Mouse (Mus musculus) embryonic facial prominence, embryonic 12.5 days (tissue): Measurements from ENCODE around the gene Ubac1. TPM values are rescaled to one million over a fixed set of nuclear protein-coding genes. Genes with fewer than 3 reads are reported as not detected.

Experiments
- ATAC-seq: fragments of 200-750 bp; cut with Nextera tagmentation; 2 replicates; pipeline ENCODE4 v1.8.0; 2017; ENCODE audit not compliant: insufficient number of reproducible peaks, insufficient read depth, low FRiP score, low TSS enrichment
- H3K27ac ChIP-seq: fragments of 300-500 bp; sonication (generic); 2 replicates; pipeline ENCODE4 v1.5.1; 2016; ENCODE audit warnings: mild to moderate bottlenecking
- H3K27me3 ChIP-seq: fragments of 300-500 bp; sonication (generic); 2 replicates; pipeline ENCODE4 v1.6.1; 2016; ENCODE audit warnings: mild to moderate bottlenecking, moderate library complexity
- H3K36me3 ChIP-seq: fragments of 300-500 bp; sonication (generic); 2 replicates; pipeline ENCODE4 v1.6.1; 2016; ENCODE audit warnings: mild to moderate bottlenecking
- H3K4me1 ChIP-seq: fragments of 300-500 bp; sonication (generic); 2 replicates; pipeline ENCODE4 v1.6.1; 2016
- H3K4me2 ChIP-seq: fragments of 300-500 bp; sonication (generic); replicated peaks from 2 replicates; pipeline ENCODE4 v1.6.1; 2016; ENCODE audit warnings: mild to moderate bottlenecking, moderate library complexity
- H3K4me3 ChIP-seq: fragments of 300-500 bp; sonication (generic); 2 replicates; pipeline ENCODE4 v1.5.1; 2016; ENCODE audit warnings: mild to moderate bottlenecking
- H3K9ac ChIP-seq: fragments of 300-500 bp; sonication (generic); 2 replicates; pipeline ENCODE4 v1.6.1; 2016; ENCODE audit warnings: mild to moderate bottlenecking, moderate library complexity
- H3K9me3 ChIP-seq: fragments of 300-500 bp; sonication (generic); 2 replicates; pipeline ENCODE4 v1.6.1; 2016; ENCODE audit warnings: mild to moderate bottlenecking, moderate library complexity
- WGBS: fragments of 180-500 bp; shearing (Covaris S2); methylation state at CpG from one replicate; pipeline ENCODE4 v1.1.7; 2016; 5-methylcytosine and 5-hydroxymethylcytosine counted together
- polyA plus RNA-seq: library from polyadenylated mRNA; unstranded; fragments of >200 nt; fragmentation: Nextera tagmentation; extraction: Ambion mirVana; gene quantifications from 2 replicates; pipeline ENCODE4 v1.2.1, GENCODE M21; 2016

The Ubac1 gene
- polyA plus RNA-seq = 106 and 109 TPM in 2 replicates

DNA sequence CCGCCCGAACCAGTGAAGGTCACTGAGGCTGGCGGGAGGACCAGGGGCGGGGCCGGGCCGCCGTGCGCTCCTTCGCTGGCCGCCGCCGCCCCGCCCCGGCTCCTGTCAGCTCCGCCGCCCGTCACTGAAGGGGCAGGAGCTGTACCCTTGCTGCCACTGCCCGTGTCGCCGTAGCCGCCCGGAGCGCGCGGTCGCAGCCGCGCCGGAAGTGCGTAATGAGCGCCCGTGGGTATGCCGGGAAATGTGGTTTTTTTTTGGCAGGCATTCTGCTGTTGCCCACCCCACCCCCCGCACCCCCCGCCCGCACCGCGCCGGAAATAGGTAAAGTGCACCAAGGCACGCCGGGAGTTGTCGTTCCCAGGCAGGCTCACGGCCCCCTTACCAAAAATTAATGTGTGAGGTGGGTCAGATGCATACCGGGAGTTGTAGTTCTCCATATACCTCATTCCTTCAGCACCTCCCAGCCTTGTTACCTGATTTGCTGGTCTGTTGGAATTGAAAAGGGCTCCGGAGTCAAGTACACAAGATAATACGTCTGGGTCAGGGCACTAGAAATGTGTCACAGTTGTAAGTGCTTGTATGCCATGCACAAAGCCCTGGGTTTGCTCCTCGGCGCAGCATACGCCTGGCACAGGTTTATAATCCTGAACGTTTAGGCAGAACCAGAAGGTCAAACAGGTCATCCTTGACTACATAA is at the start of gene Ubac1:
Gene Ubac1 (minus strand): TSS at position 187 of the 697 bp plus-strand sequence.
- Histone ChIP-seq H3K4me2 (peak within 1 kb of the TSS; percentile 86), H3K4me3 (peak within 1 kb of the TSS; percentile 85), H3K9ac (peak within 1 kb of the TSS; percentile 84), H3K9me3 (no peaks in the 10 kb centered on the region), H3K4me1 (peaks cover 15% of the 10 kb centered on the region), H3K27me3 (no peaks in the 10 kb centered on the region), H3K27ac (peak within 1 kb of the TSS; percentile 83), H3K36me3 (no peaks in the 10 kb centered on the region)
- WGBS = 7% methylated on average over 50 of the region's 50 CpGs
- ATAC-seq = peak; percentile 86

DNA sequence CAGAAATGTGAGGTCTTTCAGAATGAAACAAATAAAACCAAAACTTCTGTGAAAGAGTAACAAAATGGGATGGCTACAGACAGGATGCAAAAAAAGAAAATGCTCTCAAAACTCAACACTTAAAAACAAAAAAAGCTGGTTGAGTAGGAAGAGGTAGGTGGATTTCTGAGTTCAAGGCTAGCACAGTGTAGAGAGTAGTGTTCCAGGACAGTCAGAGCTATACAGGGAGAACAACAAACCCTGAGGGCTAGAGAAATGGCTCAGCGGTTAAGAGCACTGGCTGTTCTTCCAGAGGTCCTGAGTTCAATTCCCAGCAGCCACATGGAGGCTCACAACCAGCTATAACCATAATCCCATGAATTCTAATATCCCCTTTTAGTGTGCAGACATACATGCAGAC is 47.0 kb upstream of the Ubac1 start:
- Histone ChIP-seq H3K27me3 (no peaks in the 10 kb centered on the region), H3K4me3 (no peak overlapping the region), H3K27ac (no peak overlapping the region), H3K9ac (no peak overlapping the region), H3K36me3 (no peaks in the 10 kb centered on the region), H3K4me2 (no peak overlapping the region), H3K9me3 (no peaks in the 10 kb centered on the region), H3K4me1 (no peaks in the 10 kb centered on the region)
- WGBS = 75% methylated on average over 1 of the region's 1 CpGs
- no peak for ATAC-seq

DNA sequence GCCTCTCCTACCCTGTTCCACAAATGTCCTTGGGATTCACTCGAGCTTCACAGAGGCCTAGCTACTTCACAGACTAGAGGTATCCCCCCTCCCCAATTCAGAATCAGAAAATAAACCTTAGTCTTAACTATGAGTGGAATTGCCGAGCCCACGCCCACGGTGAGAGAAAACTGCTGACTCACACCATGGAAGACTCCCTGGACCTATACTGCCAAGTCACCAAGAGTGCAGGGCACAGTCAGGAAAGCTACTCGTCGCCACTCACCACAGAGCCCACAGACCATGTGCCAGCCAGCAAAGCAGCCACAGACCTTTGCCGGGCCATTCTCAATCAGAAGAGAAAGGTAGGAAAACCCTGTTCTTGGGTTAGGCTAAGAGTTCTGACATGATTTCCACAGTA is 46.6 kb upstream of the Ubac1 start:
- Histone ChIP-seq H3K27ac (no peak overlapping the region), H3K9ac (no peak overlapping the region), H3K27me3 (no peaks in the 10 kb centered on the region), H3K4me2 (no peak overlapping the region), H3K36me3 (no peaks in the 10 kb centered on the region), H3K4me3 (no peak overlapping the region), H3K4me1 (no peaks in the 10 kb centered on the region), H3K9me3 (no peaks in the 10 kb centered on the region)
- no peak for ATAC-seq
- WGBS = 73% methylated on average over 7 of the region's 7 CpGs

DNA sequence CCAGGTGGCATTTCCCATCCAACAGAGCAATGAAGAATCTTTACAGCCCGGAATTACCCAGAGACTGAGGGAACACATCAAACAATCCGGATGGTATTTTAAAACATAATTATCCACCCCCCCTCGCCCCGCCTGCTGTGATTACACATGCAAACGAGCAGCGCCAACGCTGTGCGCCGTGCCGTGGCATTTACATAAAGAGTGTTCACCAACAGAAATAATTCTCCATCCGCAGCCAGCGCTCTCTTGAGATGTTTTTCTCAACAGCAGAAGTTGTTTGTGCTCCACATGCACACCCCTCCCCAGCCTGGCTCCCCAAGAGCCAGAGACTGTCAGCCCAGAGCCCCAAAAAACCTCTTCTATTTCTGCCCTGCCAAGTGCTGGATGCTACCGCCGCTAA is 45.0 kb upstream of the Ubac1 start:
- Histone ChIP-seq H3K27me3 (no peaks in the 10 kb centered on the region), H3K9me3 (no peaks in the 10 kb centered on the region), H3K4me2 (no peak overlapping the region), H3K4me3 (no peak overlapping the region), H3K9ac (no peak overlapping the region), H3K4me1 (no peaks in the 10 kb centered on the region), H3K27ac (no peak overlapping the region), H3K36me3 (no peaks in the 10 kb centered on the region)
- WGBS = 84% methylated on average over 14 of the region's 14 CpGs
- no peak for ATAC-seq

DNA sequence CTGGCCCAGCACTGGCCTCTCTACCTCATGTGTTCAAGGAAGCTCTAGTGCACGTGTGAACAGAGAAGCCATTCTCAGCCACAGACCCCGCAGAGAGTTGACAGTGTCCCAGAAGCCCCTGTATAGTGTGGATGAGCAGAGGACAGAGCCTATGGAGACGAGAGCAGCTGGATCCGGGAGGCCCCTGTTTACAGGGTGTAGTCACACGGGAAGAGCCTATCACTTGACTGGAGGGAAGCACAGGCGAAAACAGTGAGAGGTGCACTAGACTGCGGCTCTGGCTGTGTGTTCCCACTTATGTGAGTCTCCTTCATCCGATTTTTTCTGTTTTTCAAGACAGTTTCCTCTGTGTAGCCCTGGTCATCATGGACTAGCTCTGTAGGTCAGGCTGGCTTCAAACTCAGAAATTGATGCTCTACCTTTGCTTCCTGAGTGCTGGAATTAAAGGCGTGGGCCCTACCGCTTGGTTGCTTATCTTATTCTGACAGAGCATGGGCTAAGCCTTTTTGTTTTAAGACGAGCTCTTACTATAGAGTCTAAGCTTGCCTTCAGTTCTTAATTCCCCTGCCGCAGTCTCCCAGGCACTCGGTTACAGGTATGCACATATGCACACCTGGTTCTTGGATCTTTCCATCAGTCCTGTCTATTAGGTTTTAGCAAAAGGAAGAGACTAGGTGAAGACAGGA is 41.3 kb upstream of the Ubac1 start:
- Histone ChIP-seq H3K4me3 (no peak overlapping the region), H3K36me3 (no peaks in the 10 kb centered on the region), H3K4me1 (no peaks in the 10 kb centered on the region), H3K9ac (no peak overlapping the region), H3K9me3 (no peaks in the 10 kb centered on the region), H3K27ac (no peak overlapping the region), H3K4me2 (no peak overlapping the region), H3K27me3 (no peaks in the 10 kb centered on the region)
- ATAC-seq = no peak
- WGBS = 76% methylated on average over 13 of the region's 13 CpGs

DNA sequence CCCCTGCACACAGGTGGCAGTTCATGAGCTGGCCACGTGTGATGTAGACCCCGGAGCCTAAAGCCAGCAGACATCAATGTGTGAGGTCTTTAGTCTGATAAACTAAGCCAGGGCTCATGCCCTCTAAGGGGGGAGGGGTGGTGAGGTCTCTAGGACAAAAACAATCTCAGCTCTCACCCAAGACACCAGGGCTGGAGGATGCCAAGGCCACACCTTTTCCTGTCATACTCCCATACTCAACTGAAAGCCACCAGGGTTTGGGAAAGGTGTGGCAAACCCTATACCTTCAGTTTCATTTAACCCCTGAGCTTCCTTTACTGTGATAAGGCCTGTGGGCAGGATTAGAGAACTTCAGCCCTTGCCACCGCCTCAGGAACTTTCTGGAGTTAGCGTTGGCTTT is 40.7 kb upstream of the Ubac1 start:
- no peak overlapping the region for H3K9ac ChIP-seq
- H3K27me3 ChIP-seq = no peaks in the 10 kb centered on the region
- H3K4me3 ChIP-seq = no peak overlapping the region
- no peak overlapping the region for H3K4me2 ChIP-seq
- H3K27ac ChIP-seq = no peak overlapping the region
- no peaks in the 10 kb centered on the region for H3K4me1 ChIP-seq
- no peaks in the 10 kb centered on the region for H3K36me3 ChIP-seq
- H3K9me3 ChIP-seq = no peaks in the 10 kb centered on the region
- 63% methylated on average over 4 of the region's 4 CpGs for WGBS
- no peak for ATAC-seq

DNA sequence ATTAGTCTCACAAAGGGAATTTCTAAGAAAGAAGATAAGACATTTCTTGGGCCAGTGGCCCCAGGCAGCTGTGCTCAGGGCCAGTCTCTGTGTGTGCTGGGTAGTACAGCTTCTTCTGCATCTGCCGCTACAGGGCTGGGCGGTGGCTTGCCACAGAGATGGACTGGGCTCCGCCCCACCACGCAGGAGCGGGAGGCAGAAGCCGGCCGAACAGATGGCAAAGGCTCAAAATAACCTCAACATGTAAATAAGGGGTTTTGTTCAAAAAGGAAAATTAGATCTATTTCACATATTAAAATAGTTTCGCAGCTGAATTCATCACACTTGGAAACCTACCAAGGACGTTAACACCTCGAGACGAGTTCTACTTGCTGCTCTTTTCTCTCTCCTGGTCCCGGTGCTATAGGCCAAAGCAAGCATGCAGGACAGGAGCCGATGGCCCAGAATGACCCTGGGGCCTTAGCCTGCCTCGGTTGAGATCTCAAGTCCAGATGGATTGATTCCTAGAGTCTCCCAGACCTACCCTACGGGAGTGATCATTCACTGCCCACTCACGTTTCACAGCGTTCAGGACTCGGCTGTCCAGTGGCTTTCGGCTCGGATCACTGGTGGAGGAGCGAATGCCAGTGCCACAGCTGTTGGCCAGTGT is 39.6 kb upstream of the Ubac1 start:
- Histone ChIP-seq H3K9ac (no peak overlapping the region), H3K9me3 (no peaks in the 10 kb centered on the region), H3K36me3 (no peaks in the 10 kb centered on the region), H3K27me3 (no peaks in the 10 kb centered on the region), H3K4me1 (no peaks in the 10 kb centered on the region), H3K4me2 (no peak overlapping the region), H3K27ac (no peak overlapping the region), H3K4me3 (no peak overlapping the region)
- ATAC-seq = no peak
- 68% methylated on average over 21 of the region's 21 CpGs for WGBS

DNA sequence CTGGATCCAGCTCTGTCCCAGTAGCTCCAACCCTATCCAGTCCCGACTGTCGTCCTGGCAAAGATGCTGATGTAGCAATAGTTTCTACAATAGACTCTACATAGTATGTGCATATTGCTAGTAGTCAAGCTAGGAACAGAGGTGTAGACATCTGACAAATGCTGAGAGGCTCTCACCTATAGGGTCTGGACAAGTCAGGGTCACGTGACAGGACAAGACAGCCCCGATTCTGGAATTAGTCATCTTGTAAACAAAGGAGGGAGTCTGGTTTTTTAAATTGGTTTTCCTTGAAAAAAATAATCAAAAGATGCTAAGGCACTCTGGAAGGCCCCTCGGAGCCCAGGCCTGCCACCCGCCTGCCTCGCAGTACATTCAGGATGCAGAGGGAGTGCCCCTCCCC is 35.5 kb upstream of the Ubac1 start:
- Histone ChIP-seq H3K9ac (no peak overlapping the region), H3K9me3 (no peaks in the 10 kb centered on the region), H3K27ac (no peak overlapping the region), H3K27me3 (no peaks in the 10 kb centered on the region), H3K4me1 (peaks cover 8% of the 10 kb centered on the region; the same call in 1 of the 2 replicates), H3K36me3 (no peaks in the 10 kb centered on the region), H3K4me3 (no peak overlapping the region), H3K4me2 (no peak overlapping the region)
- no peak for ATAC-seq
- WGBS = 84% methylated on average over 7 of the region's 7 CpGs

DNA sequence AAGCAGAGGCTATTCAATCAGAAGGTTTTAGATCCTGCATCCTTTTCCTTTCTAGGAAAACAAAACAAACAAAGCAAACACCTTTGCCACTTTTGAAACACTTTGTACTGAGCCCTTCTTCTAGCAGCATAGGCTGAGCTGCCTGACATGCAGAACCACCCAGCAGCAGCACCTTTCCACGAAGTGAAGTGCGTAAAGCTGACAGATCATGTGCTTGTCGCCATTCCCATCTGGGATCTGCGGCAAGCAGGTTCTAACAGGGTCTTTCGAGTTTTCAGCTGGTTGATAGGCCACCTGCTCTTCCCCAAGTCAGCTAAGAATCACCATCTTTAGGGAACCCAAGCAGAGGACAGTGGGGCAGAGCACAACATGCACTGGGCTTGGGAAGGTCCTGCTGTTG is 34.7 kb upstream of the Ubac1 start:
- Histone ChIP-seq H3K4me2 (no peak overlapping the region), H3K4me3 (no peak overlapping the region), H3K9ac (no peak overlapping the region), H3K4me1 (peaks cover 8% of the 10 kb centered on the region; the same call in 1 of the 2 replicates), H3K36me3 (no peaks in the 10 kb centered on the region), H3K9me3 (no peaks in the 10 kb centered on the region), H3K27me3 (no peaks in the 10 kb centered on the region), H3K27ac (no peak overlapping the region)
- ATAC-seq = no peak
- 77% methylated on average over 5 of the region's 5 CpGs for WGBS

DNA sequence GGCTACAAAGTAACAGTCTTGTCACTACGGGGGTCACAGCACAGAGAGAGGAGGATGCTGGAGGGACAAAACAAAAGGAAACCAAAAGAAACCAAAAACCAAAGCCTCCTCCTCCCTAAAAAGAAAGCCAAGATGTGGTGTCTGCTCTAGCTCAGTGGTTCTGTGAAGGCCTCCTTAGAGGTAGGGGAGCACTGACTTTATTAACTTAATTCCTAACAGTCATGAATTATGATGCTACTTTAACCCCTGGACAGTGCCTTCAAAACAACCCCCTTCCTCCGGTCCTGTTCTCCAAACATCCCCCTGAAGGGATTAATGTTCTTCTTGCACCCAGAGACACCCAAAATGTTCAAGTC is 34.2 kb upstream of the Ubac1 start:
- H3K4me2 ChIP-seq = no peak overlapping the region
- H3K9ac ChIP-seq = no peak overlapping the region
- no peak for ATAC-seq
- H3K36me3 ChIP-seq = no peaks in the 10 kb centered on the region
- no peak overlapping the region for H3K4me3 ChIP-seq
- no peaks in the 10 kb centered on the region for H3K27me3 ChIP-seq
- H3K9me3 ChIP-seq = no peaks in the 10 kb centered on the region
- H3K27ac ChIP-seq = no peak overlapping the region
- peaks cover 8% of the 10 kb centered on the region; the same call in 1 of the 2 replicates for H3K4me1 ChIP-seq
- 58% methylated on average over 2 of the region's 2 CpGs for WGBS

DNA sequence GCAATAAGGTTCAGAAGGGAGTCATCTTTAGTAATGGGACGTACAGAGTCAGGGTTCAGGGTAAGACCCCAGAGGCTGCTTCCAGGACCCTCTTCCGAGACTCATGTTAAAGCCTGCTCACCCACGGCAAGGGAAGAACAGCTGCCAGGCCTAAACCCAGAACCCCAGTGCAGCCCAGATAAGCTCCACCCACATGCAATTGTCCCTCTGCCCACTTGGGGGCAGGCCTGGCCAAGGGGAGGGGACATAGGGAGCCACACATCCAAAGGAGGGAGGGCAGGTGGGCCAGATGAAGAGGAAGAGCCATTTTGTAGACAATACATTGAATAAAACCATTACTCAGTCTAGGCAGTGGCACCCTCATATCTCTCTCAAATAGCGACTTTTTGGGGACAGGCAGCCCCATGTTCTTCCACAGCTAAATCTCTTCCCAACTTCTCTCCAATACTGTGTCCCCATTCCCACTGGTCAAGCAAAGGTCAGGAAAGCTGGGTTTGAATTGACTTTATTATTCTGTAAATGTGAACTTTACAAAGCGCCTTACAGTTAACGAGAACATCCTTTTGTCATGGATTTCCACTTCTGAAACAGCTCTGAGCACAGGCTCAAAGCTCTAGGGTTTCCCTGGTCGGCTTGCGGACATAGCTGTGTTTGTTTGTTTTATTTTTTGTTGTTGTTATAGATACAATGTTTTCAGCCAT is 33.6 kb upstream of the Ubac1 start:
- no peak overlapping the region for H3K4me3 ChIP-seq
- no peak overlapping the region for H3K4me2 ChIP-seq
- no peak overlapping the region for H3K27ac ChIP-seq
- 38% methylated on average over 8 of the region's 8 CpGs for WGBS
- ATAC-seq = no peak
- H3K36me3 ChIP-seq = no peaks in the 10 kb centered on the region
- no peak overlapping the region for H3K9ac ChIP-seq
- no peaks in the 10 kb centered on the region for H3K27me3 ChIP-seq
- H3K4me1 ChIP-seq = peaks cover 8% of the 10 kb centered on the region; the same call in 1 of the 2 replicates
- no peaks in the 10 kb centered on the region for H3K9me3 ChIP-seq
